Mouse (Mus musculus) adrenal gland, adult 8-10 months (tissue): ENCODE measurements around the gene Myt1l. TPM values are rescaled to one million over a fixed set of nuclear protein-coding genes. Genes with fewer than 3 reads are reported as not detected.

Source experiments
- DNase-seq: peaks from one replicate; pipeline ENCODE4 v3.0.0; 2022
- total RNA-seq, 4 experiments: library from RNA; stranded (reverse); gene quantifications; 2 replicates each; pipeline ENCODE4 v1.2.4; 2022

The Myt1l gene
- total RNA-seq, 4 experiments from 2014 or later, result 3.1 to 5.1 (median 4.0) TPM

- DNase-seq, result no peak
Observed at GRCm38 (mm10) chr12:29570351-29570750, 42.2 kb downstream of the Myt1l start.

GRCm38 (mm10) chr12:29571613-29572012 is 43.4 kb downstream of the Myt1l start:
- no peak for DNase-seq

DNA sequence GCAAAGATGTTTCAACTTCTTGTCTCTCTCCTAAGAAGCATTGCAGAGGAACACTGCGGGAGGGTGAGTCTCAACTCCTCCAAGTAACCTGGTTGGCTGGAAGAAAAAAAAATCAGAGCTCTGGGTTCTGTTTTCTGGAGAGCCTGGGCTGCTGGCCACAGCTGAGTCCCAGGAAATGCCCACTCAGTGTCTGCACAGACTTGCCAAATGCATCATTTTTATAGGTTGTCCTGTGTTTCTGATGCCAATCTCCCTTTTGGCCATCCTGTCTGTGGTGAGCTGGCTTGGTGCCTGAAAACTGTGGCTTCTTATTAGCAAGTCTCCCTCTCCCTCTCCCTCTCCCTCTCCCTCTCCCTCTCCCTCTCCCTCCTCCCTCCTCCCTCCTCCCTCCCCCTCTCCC is 65.6 kb downstream of the Myt1l start:
- no peak for DNase-seq

DNA sequence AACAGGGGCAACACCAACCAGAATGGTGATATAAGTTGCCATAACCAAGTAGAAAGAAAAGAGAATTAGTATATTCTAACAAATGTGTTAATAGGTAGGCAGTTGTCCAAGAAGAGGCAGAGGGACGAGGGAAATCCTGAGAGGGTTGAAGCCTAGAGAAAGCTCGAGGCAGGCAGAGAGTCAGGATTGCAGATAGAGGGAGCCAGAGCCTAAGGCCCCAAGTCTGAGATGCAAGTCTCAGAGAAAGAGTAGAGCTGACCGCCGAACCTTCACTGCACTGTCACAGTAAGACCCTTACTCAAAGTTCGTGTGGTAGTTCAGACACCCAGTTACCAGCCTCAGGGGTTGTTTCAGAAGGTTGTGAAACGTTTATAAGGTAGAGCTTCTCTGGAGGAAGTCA is 71.7 kb downstream of the Myt1l start:
- no peak for DNase-seq

- no peak for DNase-seq
Observed at GRCm38 (mm10) chr12:29601223-29601622, 73.0 kb downstream of the Myt1l start.

GRCm38 (mm10) chr12:29604659-29605058 is 76.5 kb downstream of the Myt1l start:
- no peak for DNase-seq

GRCm38 (mm10) chr12:29605124-29605523 is 76.9 kb downstream of the Myt1l start:
- no peak for DNase-seq

GRCm38 (mm10) chr12:29606221-29606620 is 78.0 kb downstream of the Myt1l start:
- no peak for DNase-seq

DNA sequence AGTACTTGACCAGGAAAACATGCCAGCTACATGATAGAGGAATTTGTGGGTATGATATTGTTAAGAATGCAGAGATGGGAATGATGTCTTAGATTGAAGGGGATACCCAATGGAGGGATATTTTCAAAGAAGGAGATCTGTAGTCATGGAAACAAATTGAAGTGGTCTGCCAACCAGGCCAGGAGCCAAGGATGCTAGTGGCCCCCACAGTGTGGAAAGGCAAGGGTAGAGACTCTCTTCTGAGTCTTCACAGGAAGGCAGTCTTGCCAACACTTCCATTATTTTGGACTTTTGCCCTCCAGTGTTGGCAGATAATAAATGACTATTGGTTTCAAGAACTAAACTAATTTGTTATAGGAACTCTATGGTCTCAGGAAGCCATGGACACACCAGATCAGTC is 89.6 kb downstream of the Myt1l start:
- no peak for DNase-seq

GRCm38 (mm10) chr12:29621530-29621929 is 93.3 kb downstream of the Myt1l start:
- DNase-seq, result no peak

DNA sequence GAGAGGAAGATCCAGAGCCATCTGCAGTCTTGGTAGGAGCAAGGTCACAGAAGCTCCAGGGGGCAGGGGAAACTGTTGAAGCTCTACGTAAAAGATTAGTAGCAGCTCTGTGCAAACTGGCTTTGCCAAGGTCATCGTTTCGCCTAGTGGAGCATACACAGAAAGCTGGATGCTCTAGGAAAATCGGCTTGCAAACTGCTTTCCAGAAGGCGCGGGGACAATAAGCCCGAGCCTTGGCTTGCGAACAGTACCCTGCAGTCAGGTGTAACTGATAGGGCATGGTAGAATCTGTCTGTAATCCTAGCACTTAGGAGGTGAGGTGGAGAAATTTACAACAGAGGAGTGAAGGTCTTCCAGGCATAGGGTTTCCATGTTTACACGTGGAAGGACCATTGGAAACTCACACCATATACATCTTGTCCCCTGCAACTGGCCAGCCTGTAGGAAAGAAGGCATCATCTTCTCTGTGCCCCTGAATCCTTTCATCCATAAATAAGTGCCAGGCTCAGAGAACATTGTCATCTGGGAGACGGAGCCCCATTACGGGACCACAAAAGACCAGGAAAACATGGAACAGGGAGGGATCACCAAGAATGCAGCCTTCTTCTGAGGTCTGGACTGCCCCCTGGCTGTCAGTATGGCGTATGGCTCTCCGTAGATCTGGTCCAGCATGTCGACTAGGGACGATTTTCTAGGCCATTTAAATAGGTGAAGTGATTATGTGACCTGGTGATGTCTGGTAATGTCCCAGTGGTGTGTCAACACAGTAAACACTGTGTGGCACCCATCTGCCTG is 100.0 kb downstream of the Myt1l start:
- DNase-seq, result no peak

DNA sequence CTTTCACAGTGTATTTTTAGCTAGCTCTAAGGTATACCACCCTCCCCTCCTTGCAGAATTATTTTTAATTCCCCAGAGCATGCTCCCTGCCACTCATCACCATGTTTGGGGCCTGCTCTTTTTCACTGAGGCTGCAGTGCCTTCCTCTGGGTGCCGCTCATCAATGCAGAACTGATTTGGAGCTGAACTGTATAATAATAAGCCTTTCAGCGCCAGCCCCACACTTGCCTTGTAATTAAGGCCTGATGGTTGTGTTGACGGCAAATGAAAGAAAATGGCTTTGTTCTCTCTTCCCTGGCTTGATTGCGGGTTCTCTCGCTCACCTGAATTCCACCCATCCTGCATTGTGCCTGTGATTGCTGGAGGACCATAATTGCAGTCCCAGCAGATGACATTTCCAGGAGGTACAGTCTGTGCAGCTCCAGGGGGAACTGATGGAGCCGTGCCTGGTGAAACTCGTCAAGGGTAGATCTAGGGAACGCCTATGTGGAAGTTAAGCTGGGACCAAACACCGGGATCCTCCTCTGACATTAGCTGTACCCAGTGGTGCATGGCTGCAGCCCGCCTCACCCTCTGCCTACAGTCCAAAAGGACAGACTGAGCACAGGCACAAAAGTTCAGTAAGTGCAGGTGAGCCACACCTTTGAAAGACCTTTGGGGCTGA is 101.8 kb downstream of the Myt1l start:
- DNase-seq, result no peak

GRCm38 (mm10) chr12:29634509-29634908 is 106.3 kb downstream of the Myt1l start:
- DNase-seq, result no peak

- DNase-seq, result no peak
Observed at GRCm38 (mm10) chr12:29639543-29640196, 111.5 kb downstream of the Myt1l start.

DNA sequence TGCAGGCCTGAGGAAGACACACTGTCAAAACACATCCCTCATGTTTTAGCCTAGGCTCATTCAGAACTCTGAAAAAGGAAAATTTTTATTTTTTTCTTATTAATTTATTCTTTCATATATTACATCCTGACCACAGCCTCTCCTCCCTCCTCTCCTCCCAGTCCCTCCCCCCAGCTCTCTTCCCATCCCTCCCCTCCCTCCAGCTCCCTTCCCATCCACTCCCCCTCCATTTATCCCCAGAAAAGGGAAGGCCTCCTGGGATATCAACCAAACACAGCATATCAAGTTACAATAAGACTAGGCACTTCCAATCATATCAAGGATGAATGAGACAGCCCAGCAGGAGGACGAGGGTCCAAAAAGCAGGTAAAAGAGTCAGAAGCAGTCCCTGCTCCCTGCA is 112.0 kb downstream of the Myt1l start:
- no peak for DNase-seq

- DNase-seq, result no peak
Observed at GRCm38 (mm10) chr12:29642915-29643314, 114.7 kb downstream of the Myt1l start.

DNA sequence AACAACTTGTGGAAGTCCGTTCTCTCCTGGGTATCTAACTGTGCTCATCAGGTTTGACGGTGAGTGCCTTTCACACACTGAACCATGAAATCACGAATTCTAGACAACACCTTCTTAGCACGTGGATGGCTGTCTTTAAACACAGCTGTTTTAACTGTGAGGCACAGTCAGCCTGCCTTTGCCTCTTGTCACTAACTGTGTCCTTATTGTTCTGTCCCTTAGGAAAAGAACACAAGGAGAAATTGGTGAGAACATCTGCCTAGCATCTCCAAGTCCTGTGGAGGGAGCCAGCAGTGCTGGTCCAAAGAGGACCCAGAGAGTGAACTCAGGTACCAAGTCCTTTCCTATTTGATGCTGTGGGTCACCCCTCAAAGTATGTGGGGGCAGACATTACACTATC is 115.9 kb downstream of the Myt1l start:
- no peak for DNase-seq

DNA sequence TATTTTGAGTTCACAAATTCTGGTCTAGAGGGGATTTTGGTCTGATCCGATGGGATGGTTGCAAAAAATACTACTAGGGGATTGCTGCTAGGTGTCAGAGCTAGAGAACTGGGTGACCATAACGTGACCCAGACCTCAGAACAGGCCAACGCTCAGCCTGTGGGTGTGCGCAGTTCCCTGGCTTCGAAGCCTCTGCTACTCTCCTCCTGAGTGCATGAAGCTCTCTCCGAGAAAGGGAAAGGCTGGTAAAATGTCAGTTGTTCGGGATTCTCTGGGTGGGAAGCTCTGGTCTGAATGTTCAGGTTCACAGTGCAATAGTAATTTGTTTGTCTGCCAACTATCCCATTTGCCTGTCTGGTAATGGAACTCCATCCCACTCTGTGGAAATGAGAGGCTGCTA is 116.5 kb downstream of the Myt1l start:
- no peak for DNase-seq

GRCm38 (mm10) chr12:29649510-29650152 is 121.4 kb downstream of the Myt1l start:
- no peak for DNase-seq

- DNase-seq, result no peak
Observed at GRCm38 (mm10) chr12:29652516-29652915, 124.3 kb downstream of the Myt1l start.

DNA sequence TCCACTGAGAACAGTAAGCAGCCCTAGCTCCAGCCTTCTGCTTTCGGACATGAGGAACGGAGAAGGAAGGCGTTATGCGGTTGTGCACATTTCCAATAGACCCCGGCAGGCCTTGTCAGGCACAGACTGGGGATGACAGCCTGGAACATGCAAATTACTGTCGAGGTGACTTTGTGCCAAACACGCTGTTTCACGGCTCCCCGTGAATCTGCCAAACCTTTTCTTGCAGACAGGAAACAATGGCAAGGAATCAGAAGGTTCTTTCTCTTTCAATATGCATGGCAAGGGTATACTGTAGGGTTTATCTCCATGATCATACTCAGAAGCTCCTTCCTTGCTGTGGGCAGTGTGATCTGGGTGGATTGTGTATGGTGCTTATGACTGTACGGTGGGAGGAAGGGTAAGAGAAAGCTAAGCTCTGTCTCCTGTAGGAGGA is 127.0 kb downstream of the Myt1l start:
- DNase-seq, result no peak

GRCm38 (mm10) chr12:29655673-29656072 is 127.5 kb downstream of the Myt1l start:
- no peak for DNase-seq

GRCm38 (mm10) chr12:29657061-29657460 is 128.9 kb downstream of the Myt1l start:
- DNase-seq, result no peak
